Mouse (Mus musculus) thymus, postnatal 36 days (tissue): ENCODE results near the gene Chd1l.

Experiments
- DNase-seq, 2 experiments: peaks; one replicate each; pipeline ENCODE4 v3.0.0; 2022; ENCODE audit warnings: mixed read lengths in 2 of 2

The Chd1l gene

DNA sequence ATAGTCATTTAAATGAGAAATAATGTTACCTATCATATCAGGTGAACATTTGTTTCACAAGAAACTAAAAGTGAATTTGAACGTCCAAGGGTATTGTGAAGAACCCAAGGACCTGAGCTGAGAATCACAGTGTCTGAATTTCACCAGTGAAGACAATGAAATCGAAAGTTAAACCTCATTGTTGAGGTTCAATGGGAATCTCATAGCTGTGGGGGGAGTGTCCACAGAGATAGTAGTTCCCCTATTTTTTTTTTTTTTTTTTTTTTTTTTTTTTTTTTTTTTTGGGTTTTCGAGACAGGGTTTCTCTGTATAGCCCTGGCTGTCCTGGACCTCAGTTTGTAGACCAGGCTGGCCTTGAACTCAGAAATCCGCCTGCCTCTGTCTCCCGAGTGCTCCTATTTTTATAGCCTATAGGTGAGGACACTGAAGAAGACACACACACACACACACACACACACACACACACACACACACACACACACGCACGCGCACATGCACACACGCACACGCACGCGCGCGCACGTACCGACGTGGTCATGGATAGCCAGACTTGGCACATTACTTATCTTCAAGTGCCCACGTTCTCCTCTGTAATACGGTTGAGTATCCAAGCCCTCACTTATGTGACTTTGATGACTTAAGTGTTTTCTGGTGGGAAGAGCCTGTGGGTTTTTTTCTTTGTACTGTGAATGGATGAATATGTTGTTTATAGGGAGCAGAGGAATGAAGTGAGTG, 7.3 kb upstream of the Chd1l start:
- DNase-seq = no peak

DNA sequence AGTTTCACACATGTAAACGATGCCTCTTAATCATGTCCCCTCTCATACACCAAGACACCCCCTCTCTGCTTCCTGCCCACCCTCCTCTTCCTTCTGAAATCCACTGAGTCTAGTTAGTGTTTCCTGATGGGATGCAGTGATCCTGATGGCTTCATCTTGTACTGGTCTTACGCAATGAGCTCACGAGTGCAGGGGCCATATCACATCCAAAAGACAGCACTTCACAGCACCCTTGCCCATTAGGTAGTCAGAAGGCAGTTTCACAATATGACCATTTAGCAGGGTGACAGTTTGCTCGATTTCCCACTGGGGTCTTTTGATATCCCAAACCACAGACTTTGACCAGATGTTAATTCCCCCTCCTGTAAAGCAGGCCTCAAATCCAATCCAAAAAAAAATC, 5.9 kb upstream of the Chd1l start:
- no peak for DNase-seq

DNA sequence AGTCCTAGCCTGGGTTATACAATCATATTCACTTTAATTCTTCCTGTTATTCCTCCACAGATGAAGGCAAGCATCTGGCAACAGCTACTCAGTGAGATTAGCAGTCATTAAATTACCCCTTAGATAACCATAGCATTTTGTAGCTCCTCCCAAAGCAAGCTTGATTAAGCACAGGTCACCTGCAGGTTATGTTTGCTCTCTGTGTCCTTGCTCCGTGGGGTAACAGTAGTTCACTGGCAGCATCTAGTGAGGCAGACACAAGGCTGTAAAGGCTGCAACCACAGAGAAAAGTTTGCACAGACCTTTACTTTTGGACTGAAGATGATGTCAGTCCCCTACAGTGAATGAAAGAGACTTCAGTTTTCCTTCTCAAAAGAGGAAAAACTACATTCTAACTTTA, 5.2 kb upstream of the Chd1l start:
- no peak for DNase-seq

DNA sequence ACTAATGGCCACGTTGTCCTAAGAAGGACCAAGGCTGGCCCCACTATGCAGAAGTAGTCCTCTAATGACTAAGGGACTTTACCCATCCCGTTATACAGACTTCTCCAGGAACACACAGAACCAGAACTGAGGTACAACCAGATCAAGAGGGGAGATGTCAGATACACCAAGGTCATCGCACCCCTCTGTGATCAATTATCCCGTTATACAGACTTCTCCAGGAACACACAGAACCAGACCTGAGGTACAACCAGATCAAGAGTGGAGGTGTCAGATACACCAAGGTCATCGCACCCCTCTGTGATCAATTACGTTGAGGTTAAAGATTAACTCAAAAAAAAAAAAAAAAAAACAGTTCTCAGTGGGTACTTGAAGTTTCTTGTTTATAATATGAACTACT, 1.0 kb upstream of the Chd1l start:
- DNase-seq = no peak

DNA sequence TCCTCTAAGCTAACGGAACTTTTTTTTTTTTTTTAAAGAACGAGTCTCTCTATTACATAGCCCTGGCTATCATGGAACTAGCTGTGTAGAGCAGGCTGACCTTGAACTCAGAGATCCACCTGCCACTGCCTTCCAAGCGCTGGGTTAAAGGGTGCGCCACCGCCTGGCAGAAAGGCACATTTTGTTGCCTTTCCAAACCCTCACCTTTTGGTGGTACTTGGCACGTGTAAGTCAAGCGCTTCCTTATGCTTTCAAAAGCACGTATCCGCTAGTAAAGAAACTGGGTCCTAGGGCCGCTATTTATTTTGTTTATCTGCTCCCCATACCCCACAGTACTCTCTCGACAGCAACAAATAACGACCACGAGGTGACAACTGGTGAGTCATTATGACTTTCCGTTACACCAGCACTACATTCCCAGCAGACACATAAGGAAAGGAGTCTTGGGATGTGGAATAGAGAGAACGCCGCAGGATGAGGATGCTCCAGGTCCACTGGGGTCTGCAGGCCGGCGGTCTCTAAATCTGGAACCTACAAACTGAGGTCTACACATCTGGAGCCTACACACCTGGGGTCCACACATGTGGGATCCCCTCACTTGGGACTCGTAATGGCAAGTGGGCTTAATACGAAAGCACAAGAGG, 680 bp downstream of the Chd1l start:
- DNase-seq = peak; percentile 74 to 78

DNA sequence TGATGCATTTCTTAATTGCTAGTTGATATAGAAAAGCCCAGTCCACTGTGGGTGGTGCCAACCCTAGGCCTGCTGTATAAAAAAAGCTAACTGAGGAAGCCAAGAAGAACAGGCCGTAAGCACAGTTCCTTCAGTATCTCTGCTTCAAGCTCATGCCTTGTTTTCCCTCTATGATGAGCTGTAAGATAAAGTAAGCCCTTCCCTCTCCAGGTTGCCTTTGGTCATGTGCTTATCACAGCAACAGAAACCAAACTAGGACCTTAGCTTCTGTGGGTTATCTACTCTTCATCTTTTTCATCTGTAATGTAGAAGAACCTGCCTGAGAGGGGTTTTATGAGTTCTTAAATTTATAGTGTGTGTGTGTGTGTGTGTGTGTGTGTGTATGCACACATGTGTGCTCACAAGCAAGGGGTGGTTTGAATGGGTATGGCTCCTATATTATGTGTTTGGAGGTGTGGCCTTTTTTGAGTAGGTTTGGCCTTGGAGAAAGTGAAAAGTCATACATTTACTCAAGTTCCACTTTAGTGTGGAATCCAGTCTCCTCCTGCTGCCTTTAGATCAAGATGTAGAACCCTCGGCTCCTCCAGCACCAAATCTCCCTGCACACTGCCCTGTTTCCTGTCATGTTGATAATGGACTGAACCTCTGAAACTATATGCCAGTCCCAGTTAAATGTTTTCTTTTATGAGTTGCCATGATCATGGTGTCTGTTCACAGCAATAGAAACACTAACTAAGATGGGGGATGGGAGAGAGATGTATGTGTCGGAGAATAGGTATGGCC, 9.8 kb downstream of the Chd1l start:
- no peak for DNase-seq

DNA sequence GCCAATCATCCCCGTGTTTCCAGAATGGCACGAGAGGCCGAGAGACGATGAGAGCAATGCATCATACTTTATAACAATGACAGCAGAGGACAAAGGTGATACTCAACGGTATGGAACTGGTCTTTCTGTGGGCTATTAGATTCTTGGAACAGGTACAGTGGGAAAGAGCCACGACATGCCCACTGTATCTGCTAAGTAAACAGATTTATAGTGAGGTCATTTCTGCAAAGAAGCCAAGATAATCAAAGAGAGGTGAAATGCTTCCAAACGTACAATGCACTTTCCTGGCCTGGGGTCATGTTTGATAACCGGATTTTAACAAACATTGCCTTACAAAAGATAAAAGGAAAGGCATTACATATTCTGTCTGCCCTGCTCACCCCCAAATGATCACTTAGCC, 13.2 kb downstream of the Chd1l start:
- no peak for DNase-seq

DNA sequence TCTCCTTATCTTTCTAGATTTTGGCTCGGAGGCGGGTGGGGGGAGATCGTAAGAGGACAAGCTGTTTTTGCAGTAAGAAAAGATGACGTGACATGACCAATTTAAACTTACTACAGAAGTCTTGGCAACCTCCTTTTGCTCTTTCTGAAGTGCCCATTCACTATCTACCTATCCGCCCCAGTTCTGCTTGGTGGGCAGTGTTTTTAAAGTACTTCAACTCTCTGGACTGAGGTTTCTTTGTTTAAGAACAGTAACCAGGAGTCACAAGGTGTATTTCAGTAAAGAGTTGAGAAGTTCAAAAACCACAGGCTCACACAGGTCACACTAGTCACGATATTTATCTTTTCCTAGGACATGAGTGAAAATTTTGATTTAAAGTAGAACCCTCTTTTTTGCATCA, 14.9 kb downstream of the Chd1l start:
- DNase-seq = no peak

DNA sequence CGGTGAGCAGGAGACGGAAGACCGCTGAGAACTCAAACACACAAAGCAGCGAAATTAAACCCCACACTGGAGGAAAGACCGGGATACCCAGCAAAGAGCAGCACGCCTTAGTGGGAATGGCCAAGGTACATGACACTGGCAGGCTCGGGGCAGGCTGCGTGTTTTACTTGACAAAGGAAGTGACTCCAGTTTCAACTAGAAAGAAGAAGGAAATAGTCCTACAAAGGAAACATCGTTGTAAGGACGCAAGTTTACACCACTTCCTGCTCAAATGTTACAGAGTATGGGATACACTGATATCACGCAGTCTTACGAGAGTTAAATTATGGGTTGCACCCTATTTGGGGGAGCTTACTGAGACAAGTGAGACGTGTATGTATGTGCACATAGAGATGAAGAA, 15.9 kb downstream of the Chd1l start:
- no peak for DNase-seq

DNA sequence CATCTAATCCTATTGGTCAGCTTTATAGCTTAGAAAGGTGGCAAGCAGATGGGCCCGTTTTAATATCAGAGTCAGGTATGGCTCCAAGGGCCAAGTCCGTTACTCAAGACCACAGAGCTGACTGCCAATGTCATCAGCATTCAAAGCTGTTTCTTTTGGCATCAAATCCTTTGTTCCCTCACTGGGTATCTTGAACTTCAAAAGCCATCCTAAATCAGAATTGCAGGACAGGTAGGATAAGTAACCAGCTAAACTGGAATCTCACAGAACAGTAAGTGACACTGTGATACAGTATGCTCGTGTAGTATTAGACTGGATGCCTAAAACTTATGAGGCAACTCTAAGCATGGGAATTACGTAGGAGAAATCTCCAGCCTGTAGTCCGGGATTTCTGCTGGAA, 16.9 kb downstream of the Chd1l start:
- no peak for DNase-seq

DNA sequence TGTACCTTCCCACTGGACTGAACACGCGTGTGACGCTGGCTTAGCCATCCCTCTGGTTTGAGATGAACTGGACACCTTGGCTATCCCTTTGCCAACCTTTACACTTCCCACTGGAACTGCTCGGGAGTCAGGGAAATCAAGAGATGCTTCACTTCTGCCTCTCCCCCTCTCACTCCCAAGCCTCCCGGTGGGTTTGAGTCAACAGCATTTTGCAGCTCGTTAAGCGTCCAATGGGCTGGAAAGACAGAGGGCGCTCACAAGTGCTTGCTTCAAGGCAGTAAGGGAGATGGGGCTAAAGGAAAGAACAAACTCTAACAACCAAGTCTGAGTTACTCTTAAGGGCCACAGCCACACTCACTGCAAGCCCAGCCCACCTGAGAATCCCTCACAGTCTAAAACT, 19.3 kb downstream of the Chd1l start:
- DNase-seq = no peak

DNA sequence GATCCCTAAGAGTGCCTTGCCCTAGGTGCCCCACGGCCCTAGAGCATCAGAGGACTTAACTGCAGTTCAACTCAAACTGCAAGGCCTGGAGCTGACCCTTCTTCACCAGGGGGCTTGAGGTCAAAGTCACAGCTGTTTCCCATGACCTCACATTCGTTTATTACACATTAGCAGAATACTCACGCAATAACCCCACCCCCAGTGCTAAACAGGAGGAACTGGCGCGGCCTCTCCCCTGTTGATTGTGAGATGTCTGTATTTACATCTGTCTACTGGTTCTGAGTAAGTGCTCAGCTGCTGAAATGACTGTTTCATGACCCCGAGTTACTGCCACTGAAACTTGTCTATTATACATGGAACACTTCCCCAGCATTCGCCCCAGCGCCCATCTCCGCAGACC, 22.3 kb downstream of the Chd1l start:
- DNase-seq = no peak

DNA sequence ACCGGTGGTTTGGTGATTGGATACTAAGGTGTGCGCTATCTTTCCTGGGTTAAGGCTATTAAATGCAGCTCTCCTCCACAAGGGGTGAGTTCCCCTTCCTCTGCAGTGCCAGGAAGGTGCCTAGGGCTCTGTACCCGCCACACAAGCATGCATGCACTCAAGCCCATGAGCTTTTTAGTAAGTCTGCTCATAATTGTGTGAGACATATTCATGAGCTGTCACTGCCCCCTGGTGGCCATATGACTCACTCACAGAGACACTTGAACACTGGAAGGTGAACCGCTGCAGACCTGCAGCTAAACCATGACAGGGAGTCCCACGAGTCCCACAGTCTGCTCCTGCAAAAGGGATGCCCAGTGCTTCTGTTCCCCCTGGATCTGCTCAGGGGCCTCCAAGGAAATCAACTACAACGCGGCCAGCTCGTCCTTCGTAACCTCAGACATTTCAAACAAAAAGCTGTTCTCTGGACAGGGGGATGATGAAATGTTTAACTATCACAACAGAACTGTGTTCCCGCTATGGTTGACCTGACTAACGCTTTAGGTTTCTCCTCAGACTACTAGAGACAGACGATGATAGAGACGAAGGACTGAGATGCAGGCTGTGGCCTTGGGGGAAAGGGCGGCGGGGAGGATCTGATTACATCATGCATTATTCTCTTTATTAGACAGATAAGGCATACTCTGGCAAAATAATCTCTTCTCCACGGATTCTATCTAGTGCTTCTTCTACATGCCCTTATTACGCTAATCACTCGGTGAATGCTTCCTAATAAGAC, 24.4 kb downstream of the Chd1l start:
- peak; percentile 57 to 63 for DNase-seq

DNA sequence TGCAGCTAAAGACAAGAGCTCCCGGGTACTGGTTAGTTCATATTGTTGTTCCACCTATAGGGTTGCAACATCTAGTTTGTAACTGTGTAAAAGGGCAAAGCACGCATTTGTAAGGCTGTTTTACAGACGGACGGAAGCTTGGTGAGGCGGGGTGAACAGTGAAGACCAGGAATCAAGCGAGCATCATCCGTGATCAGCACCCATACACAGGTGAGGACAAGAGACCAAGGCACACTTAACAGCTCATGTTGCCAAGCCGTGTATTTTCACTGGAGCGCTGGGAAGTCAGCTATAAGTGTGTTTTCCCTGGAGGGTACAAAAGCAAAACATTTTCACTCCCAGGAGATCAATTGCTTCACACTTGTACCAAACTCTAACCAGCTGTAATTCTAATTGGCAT, 36.2 kb downstream of the Chd1l start:
- no peak for DNase-seq

DNA sequence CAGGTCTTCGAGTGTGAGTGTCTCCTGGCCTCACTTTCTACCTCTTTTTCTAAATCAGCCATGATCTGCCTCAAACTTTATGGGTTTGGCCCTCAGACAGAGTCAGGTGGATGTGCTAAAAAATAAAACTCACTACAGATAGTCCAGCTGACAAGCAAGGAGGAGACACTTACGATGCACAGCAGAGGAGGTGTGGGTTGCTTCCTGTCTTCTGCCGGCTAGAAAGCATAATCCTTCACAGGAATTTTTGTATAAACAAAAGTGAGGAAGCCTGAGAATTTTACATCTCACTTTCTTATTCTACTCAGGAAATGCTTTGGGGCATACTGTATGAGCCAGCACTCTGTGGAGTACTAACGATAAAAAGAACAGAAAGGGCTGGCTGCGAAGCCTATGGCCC, 45.4 kb downstream of the Chd1l start:
- DNase-seq = no peak

DNA sequence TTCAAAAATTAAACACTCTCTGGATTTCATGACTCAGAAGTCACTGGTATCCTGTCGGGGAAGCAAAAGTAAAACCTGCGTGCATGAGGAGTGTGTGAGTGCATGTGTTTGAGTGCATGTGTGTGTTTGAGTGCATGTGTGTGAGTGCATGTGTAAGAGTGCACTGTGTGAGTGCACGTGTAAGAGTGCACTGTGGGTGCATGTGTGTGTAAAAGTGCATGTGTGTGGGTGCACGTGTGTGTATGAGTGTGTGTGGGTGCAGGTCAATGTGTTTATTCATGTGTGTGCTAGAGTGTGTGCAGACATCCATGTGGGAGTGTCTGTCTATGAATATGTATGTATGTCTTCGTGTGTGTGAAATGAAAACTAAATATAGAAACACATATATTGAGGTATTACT, 51.4 kb downstream of the Chd1l start:
- no peak for DNase-seq

DNA sequence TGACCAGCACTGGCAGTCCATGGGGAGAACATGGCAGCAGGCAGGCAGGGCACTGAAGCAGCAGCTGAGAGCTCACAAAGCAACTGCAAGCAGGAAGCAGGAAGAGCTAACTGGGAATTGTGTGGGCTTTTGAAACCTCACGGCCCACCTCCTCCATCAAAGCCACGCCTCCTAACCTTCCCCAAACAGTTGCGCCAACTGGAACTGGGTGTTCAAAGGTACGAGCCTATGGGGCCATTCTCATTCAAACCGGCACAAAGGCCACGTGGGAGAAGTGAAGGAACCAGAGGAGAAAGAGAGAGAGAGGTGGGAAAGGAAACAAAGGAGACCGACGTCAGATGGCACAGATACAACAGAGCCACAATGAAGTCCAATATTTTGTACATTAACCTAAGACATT, 63.8 kb downstream of the Chd1l start:
- DNase-seq = no peak

DNA sequence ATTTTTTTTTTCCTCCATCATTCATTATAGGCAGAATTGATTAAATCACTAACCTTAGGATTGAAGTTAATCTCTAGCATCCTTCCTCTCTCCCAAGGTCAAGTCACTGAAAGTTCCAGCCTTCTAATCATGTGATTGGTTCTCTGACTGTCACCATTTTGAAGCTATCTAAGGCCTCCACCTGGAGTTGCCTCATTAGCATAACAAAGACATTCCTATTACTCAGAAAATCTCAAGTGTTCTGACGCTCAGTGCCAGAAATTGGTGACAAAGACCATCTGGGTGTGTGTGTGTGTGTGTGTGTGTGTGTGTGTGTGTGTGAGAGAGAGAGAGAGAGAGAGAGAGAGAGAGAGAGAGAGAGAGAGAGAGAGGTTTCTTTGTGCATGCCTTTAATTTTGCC, 69.8 kb downstream of the Chd1l start:
- DNase-seq = no peak

DNA sequence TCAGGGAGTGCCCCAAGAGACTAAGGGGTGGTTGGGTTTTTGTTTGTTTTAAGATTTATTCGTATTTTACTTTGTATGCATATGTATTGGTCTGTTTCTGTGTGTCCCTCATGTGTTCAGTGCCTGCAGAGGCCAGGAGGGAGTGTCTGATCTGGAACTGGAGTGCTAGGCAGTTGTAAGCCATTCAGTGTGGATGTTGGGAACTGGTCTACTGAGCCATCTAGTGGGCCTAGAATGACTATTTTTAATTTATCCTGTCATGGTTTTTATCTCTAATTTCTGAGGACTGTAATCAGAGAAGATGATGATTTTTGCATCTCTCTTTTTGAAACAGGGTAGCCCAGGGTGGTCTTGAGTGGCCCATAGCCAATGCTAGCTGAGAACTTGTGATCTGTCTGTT, 71.4 kb downstream of the Chd1l start:
- DNase-seq = no peak

DNA sequence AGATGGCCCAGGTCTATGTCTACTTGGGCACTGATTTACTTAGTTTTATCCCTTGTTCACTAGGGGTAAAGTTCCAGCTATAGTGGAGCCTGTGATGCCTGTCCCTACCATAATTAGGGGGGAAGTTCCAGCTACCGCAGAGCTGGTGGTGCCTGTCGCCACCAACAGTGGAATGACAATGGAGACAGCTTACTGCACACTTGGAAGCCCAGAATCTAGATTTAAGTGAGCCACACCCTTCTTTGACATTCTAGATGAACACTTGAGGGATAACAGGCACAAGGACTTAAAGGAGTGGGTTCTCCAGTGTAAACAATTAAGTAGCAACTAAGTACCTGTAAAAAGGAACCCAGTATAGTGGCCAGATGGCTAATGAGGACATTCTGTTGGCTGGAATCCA, 73.0 kb downstream of the Chd1l start:
- no peak for DNase-seq

DNA sequence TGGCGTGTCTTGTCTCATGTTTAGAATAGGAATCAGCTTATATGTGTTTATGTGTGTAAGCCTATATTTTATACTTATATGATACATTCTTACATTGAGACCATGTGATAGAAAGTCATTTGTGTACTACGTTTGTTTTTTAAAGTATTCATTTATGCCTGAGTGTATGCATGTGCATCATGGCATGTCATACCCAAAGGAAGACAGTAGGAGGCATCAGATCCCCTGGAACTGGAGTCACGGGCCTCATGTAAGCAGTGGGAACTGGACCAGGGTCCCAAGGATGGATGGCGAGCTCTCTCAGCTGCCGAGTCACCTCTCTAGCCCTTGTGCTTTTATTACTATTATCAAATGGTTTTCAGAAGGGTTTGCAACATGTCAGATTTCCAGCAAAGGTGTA, 74.3 kb downstream of the Chd1l start:
- no peak for DNase-seq

DNA sequence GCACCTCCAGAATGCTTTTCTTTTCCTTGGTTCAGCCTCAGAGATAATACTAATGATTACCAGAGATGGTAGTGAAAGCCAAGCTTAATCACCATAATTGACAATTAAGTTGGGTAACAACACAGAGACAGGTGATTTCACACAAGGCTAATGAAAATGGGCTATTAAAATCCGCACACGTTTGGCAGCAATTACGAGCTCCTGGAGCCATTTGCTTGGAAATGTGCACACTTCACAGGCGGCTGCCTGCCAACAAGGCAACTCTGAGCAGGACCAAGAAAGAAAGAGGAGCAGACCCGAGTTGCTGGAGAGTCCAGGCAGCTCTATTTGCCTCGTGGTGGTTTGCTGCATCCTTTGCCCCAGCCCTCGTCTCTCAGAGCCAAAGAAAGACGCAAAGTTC, 84.5 kb downstream of the Chd1l start:
- no peak for DNase-seq

DNA sequence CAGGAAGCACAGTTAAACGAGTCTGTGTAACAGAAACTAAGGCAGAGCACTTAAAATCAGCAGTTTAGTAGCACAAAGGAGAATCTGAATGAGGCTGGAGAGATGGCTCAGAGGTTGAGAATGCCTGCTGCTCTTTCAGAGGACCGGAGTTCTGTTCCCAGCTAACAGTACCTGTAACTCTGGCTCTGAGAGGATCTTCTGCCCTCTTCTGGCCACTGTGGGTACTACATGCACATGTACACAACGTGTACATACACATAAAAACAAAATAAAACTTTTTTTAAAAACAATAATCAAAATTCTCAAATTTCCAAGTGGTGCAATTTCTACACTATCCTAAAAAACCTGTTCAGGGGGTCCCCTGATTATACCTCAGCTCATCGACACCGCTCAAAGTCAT, 85.2 kb downstream of the Chd1l start:
- DNase-seq = peak; percentile 23 to 38
